Mouse (Mus musculus) stomach, embryonic 14.5 days (tissue): Measurements from ENCODE around the gene Ptpn20. TPM values are rescaled to one million over a fixed set of nuclear protein-coding genes. Genes with fewer than 3 reads are reported as not detected.

ENCODE experiments used
- ATAC-seq: fragments of 200-750 bp; cut with Nextera tagmentation; 2 replicates; pipeline ENCODE4 v1.8.0; 2017; ENCODE audit warnings: low read depth, moderate TSS enrichment; ENCODE audit not compliant: insufficient number of reproducible peaks, insufficient read depth, low FRiP score
- H3K27ac ChIP-seq: fragments of 300-500 bp; sonication (generic); 2 replicates; pipeline ENCODE4 v1.5.1; 2014; ENCODE audit warnings: mild to moderate bottlenecking, low read length, moderate library complexity, mixed read lengths
- H3K27me3 ChIP-seq: fragments of 300-500 bp; sonication (generic); 2 replicates; pipeline ENCODE4 v1.6.1; 2014; ENCODE audit warnings: low read length, control low read depth, mixed read lengths; ENCODE audit not compliant: control insufficient read depth, insufficient read depth
- H3K36me3 ChIP-seq: fragments of 300-500 bp; sonication (generic); 2 replicates; pipeline ENCODE4 v1.6.1; 2014; ENCODE audit warnings: mild to moderate bottlenecking, control low read depth, low read length, moderate library complexity, mixed read lengths; ENCODE audit not compliant: control insufficient read depth, insufficient read depth
- H3K4me1 ChIP-seq: fragments of 300-500 bp; sonication (generic); 2 replicates; pipeline ENCODE4 v1.6.1; 2014; ENCODE audit warnings: low read length, control low read depth, mixed read lengths; ENCODE audit not compliant: control insufficient read depth, insufficient read depth
- H3K4me2 ChIP-seq: fragments of 300-500 bp; sonication (generic); replicated peaks from 2 replicates; pipeline ENCODE4 v1.6.1; 2014; ENCODE audit warnings: low read depth, low read length, control low read depth
- H3K4me3 ChIP-seq: fragments of 300-500 bp; sonication (generic); 2 replicates; pipeline ENCODE4 v1.5.1; 2014; ENCODE audit warnings: low read depth, low read length, control low read depth
- H3K9ac ChIP-seq: fragments of 300-500 bp; sonication (generic); replicated peaks from 2 replicates; pipeline ENCODE4 v1.6.1; 2014; ENCODE audit warnings: low read depth, mild to moderate bottlenecking, control low read depth, low read length, moderate library complexity, mixed read lengths
- H3K9me3 ChIP-seq: fragments of 300-500 bp; sonication (generic); 2 replicates; pipeline ENCODE4 v1.6.1; 2016; ENCODE audit warnings: low read depth, low read length, control low read depth; ENCODE audit not compliant: control insufficient read depth
- WGBS: fragments of 180-500 bp; shearing (Covaris S2); extraction: QIAGEN DNeasy Blood & Tissue Kit; methylation state at CpG from one replicate; pipeline ENCODE4 v1.1.7; 2014; 5-methylcytosine and 5-hydroxymethylcytosine counted together
- polyA plus RNA-seq: library from polyadenylated mRNA; unstranded; fragments of >200 nt; fragmentation: Nextera tagmentation; extraction: Ambion mirVana; gene quantifications from 2 replicates; pipeline ENCODE4 v1.2.1, GENCODE M21; 2014

Ptpn20 gene
- polyA plus RNA-seq, 1 experiment from 2014 or later = 0.10 TPM

GRCm38 (mm10) chr14:33682768-33683167 lies 93.8 kb downstream of the Ptpn20 start:
- H3K27ac ChIP-seq = no peak overlapping the region
- no peak overlapping the region for H3K4me3 ChIP-seq
- 56% methylated on average over 2 of the region's 2 CpGs for WGBS
- no peak for ATAC-seq
- H3K36me3 ChIP-seq = no peaks in the 10 kb centered on the region
- H3K9ac ChIP-seq = no peak overlapping the region
- no peak overlapping the region for H3K4me2 ChIP-seq
- 0 out of 2 replicates have a peak, but pooled peaks cover 3% of the 10 kb centered on the region for H3K27me3 ChIP-seq
- H3K4me1 ChIP-seq = peaks cover 6% of the 10 kb centered on the region
- no peaks in the 10 kb centered on the region for H3K9me3 ChIP-seq

DNA sequence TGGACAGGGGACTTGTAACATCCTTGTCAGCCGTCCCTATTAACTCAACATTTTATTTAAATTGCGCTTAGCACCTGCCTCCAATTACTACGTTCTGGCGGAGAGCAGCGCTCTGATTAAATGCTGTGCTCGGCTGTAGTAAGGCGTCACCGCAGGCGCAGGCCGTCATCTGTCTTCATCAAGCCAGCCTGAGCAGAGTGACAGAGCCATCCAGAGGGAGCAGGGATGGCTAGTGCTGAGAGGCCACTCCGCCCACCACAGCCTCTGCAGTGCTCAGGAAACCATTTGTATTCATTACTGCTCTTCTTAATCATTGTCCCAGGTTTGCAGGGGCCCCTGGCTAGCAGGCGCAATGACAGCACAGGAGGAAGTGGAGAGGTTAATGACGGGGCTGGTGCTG lies 94.7 kb downstream of the Ptpn20 start:
- H3K4me2 ChIP-seq = no peak overlapping the region
- H3K4me3 ChIP-seq = no peak overlapping the region
- peaks cover 7% of the 10 kb centered on the region for H3K4me1 ChIP-seq
- H3K27ac ChIP-seq = no peak overlapping the region
- H3K9ac ChIP-seq = no peak overlapping the region
- no peaks in the 10 kb centered on the region for H3K36me3 ChIP-seq
- 20% methylated on average over 13 of the region's 13 CpGs for WGBS
- no peaks in the 10 kb centered on the region for H3K9me3 ChIP-seq
- ATAC-seq = no peak; the same call in 1 of the 2 replicates
- H3K27me3 ChIP-seq = 0 out of 2 replicates have a peak, but pooled peaks cover 3% of the 10 kb centered on the region

DNA sequence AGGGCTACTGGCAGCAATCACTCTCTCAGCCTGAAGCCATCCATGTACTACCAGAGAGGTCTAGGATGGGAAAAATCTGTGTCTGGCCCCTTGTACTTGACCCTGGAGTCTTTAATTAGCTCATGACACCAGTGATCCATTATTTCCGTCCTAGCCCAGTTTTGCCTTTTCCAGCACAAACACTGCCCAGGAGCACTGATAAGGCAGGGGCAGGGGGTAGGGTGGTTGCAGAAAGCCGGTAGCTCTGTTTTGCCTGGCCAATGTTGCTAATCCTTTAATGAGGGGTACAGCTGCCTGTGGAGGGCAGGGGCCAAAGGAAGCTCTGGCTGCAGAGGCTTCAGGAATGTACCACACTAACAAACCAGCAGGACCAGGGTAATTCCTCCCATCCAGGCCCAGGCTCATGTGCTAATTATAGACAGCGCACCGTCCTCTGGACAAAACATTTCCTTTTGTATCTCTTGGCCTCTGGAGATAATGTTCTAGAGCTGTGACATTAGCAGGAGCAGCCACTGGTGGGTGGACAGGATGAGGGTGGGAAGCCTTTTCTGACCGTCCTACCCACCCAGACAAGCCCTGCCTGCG lies 98.5 kb downstream of the Ptpn20 start:
- Histone ChIP-seq H3K9me3 (no peaks in the 10 kb centered on the region), H3K27ac (no peak overlapping the region), H3K27me3 (0 out of 2 replicates have a peak, but pooled peaks cover 3% of the 10 kb centered on the region), H3K36me3 (no peaks in the 10 kb centered on the region), H3K4me2 (no peak overlapping the region), H3K9ac (no peak overlapping the region), H3K4me3 (no peak overlapping the region), H3K4me1 (peaks cover 7% of the 10 kb centered on the region)
- no peak for ATAC-seq
- WGBS = 29% methylated on average over 6 of the region's 6 CpGs

GRCm38 (mm10) chr14:33689044-33689443 lies 100.0 kb downstream of the Ptpn20 start:
- no peak for ATAC-seq
- H3K9me3 ChIP-seq = no peaks in the 10 kb centered on the region
- no peak overlapping the region for H3K4me2 ChIP-seq
- no peak overlapping the region for H3K4me3 ChIP-seq
- H3K36me3 ChIP-seq = no peaks in the 10 kb centered on the region
- no peak overlapping the region for H3K27ac ChIP-seq
- H3K9ac ChIP-seq = no peak overlapping the region
- peaks cover 7% of the 10 kb centered on the region for H3K4me1 ChIP-seq
- no peaks in the 10 kb centered on the region for H3K27me3 ChIP-seq

Other genes starting within 250 kb of the Ptpn20 start
- 21.6 and 24.2 TPM in 2 replicates for gene Mapk8, start 142.0 kb upstream of the Ptpn20 start, polyA plus RNA-seq
- gene Frmpd2, start 117.5 kb upstream of the Ptpn20 start, polyA plus RNA-seq = 0.16 TPM in 1 of 2 replicates, not detected in the other